In genomic region chr1:185203909-185204661, GRCm38 (mm10) we compare ENCODE assay signal across 8 mouse cellular contexts. TPM values are rescaled to one million over a fixed set of nuclear protein-coding genes. Genes with fewer than 3 reads are reported as not detected.
A peak's percentile ranks its signal among the peaks of the same experiment; 100 is the strongest.
DNase-seq lines count a peak whose midpoint lies in the region; ATAC-seq lines count a peak whose summit lies in the region.

Gene Rab3gap2 (plus strand): TSS chr1:185204117.

- H3K9ac ChIP-seq in heart, embryonic 14.5 days (ENCODE audit: low read length): peak within 1 kb of the TSS; percentile 97
- H3K9ac ChIP-seq in liver, embryonic 13.5 days: peak within 1 kb of the TSS; percentile 92
- peak within 1 kb of the TSS; percentile 93 for H3K9ac ChIP-seq in stomach, embryonic 16.5 days (ENCODE audit: low read length)

- H3K4me3 ChIP-seq in brown adipose tissue, adult 24 weeks (ENCODE audit: insufficient read depth, low read depth, low read length): peak within 1 kb of the TSS; percentile 90
- H3K4me3 ChIP-seq in heart, embryonic 14.5 days (ENCODE audit: control insufficient read depth in 1 of 2, insufficient read depth in 1 of 2, low read depth in 1 of 2, low read length in 2 of 2): peak within 1 kb of the TSS; percentile 60 to 96
- H3K4me3 ChIP-seq in liver, embryonic 13.5 days (replicated peaks): peak within 1 kb of the TSS; percentile 95
- peak within 1 kb of the TSS; percentile 91 for H3K4me3 ChIP-seq in stomach, embryonic 16.5 days (replicated peaks; ENCODE audit: low read length)

- ATAC-seq in heart, embryonic 14.5 days (ENCODE audit: insufficient number of reproducible peaks, insufficient read depth, low FRiP score, low read depth): peak; percentile 97
- peak; percentile 96 for ATAC-seq in liver, embryonic 13.5 days (ENCODE audit: low read depth)
- peak; percentile 98 for ATAC-seq in stomach, embryonic 16.5 days (ENCODE audit: insufficient read depth, low FRiP score)

- under 1% methylated on average over 55 of the region's 57 CpGs for WGBS in heart, embryonic 14.5 days
- WGBS in liver, embryonic 13.5 days (ENCODE audit: insufficient replicate concordance): under 1% methylated on average over 57 of the region's 57 CpGs
- WGBS in stomach, embryonic 16.5 days: under 1% methylated on average over 57 of the region's 57 CpGs

- peak within 1 kb of the TSS; percentile 90 for H3K27ac ChIP-seq in brown adipose tissue, adult 24 weeks (replicated peaks; ENCODE audit: low read depth, low read length)
- H3K27ac ChIP-seq in heart, embryonic 14.5 days (replicated peaks in 1 of 2; ENCODE audit: control insufficient read depth in 1 of 2, insufficient read depth in 1 of 2, low read depth in 2 of 2, low read length in 2 of 2): peak within 1 kb of the TSS; percentile 83 to 93
- H3K27ac ChIP-seq in liver, embryonic 13.5 days: peak within 1 kb of the TSS; percentile 86
- peak within 1 kb of the TSS; percentile 84 for H3K27ac ChIP-seq in stomach, embryonic 16.5 days (ENCODE audit: low read length)

- peak; percentile 99 for DNase-seq in CD4-positive, CD25-positive, alpha-beta regulatory T cell, adult 2 months (ENCODE audit: low read depth, low spot score)
- peak; percentile 97 for DNase-seq in fibroblast of lung, adult 2 months (ENCODE audit: low read depth)
- DNase-seq in kidney, postnatal 14 days: peak; percentile 99
- DNase-seq in liver, embryonic 13.5 days: peak; percentile 100
- peak; percentile 99 for DNase-seq in neural tube, embryonic 10.5 days (ENCODE audit: extremely low spot score, low spot score)

- H3K4me2 ChIP-seq in heart, embryonic 14.5 days (ENCODE audit: low read length): peak within 1 kb of the TSS; percentile 73
- H3K4me2 ChIP-seq in liver, embryonic 13.5 days: peak within 1 kb of the TSS; percentile 81
- peak within 1 kb of the TSS; percentile 77 for H3K4me2 ChIP-seq in stomach, embryonic 16.5 days (ENCODE audit: low read depth, low read length)

- H3K36me3 ChIP-seq in heart, embryonic 14.5 days (ENCODE audit: control insufficient read depth, insufficient read depth, low read length): peaks cover 7% of the 10 kb centered on the region
- no peaks in the 10 kb centered on the region for H3K36me3 ChIP-seq in liver, embryonic 13.5 days
- no peaks in the 10 kb centered on the region for H3K36me3 ChIP-seq in stomach, embryonic 16.5 days (ENCODE audit: control insufficient read depth, insufficient read depth, low read length)

- H3K27me3 ChIP-seq in heart, embryonic 14.5 days (ENCODE audit: control insufficient read depth, insufficient read depth, low read length): no peaks in the 10 kb centered on the region
- no peaks in the 10 kb centered on the region for H3K27me3 ChIP-seq in liver, embryonic 13.5 days
- no peaks in the 10 kb centered on the region for H3K27me3 ChIP-seq in stomach, embryonic 16.5 days (ENCODE audit: control insufficient read depth, insufficient read depth, low read length)

- H3K9me3 ChIP-seq in heart, embryonic 14.5 days (ENCODE audit: control insufficient read depth, low read length): no peaks in the 10 kb centered on the region
- H3K9me3 ChIP-seq in liver, embryonic 13.5 days (replicated peaks): no peaks in the 10 kb centered on the region
- H3K9me3 ChIP-seq in stomach, embryonic 16.5 days (replicated peaks; ENCODE audit: control insufficient read depth, low read length): no peaks in the 10 kb centered on the region

- H3K4me1 ChIP-seq in brown adipose tissue, adult 24 weeks (ENCODE audit: control insufficient read depth, insufficient read depth, insufficient read length, low read length): peaks cover 7% of the 10 kb centered on the region
- peaks cover 0 to 13% of the 10 kb centered on the region in 2 experiments; a peak in 2 of 4 replicates for H3K4me1 ChIP-seq in heart, embryonic 14.5 days (ENCODE audit: control insufficient read depth in 2 of 2, insufficient read depth in 2 of 2, low read length in 2 of 2)
- H3K4me1 ChIP-seq in liver, embryonic 13.5 days (replicated peaks): peaks cover 49% of the 10 kb centered on the region
- peaks cover 7% of the 10 kb centered on the region for H3K4me1 ChIP-seq in stomach, embryonic 16.5 days (ENCODE audit: control insufficient read depth, insufficient read depth, low read length)

RNA-seq across cellular contexts. Expression of gene Rab3gap2, which starts in this region (rescaled TPM):
- 13.0 and 13.5 TPM in 2 replicates for polyA plus RNA-seq in brown adipose tissue, adult 24 weeks (2012; ENCODE audit: insufficient read depth, insufficient read length, missing spikeins)
- polyA plus RNA-seq in heart, embryonic 14.5 days (2014; fragmentation: Nextera tagmentation; extraction: Ambion mirVana): 17.8 TPM in 2 replicates
- polyA plus RNA-seq in liver, embryonic 13.5 days (2015; fragmentation: Nextera tagmentation; extraction: Ambion mirVana): 12.2 and 15.2 TPM in 2 replicates
- polyA plus RNA-seq in stomach, embryonic 16.5 days (2015; fragmentation: Nextera tagmentation; extraction: Ambion mirVana): 24.0 and 24.9 TPM in 2 replicates

Comparison
In these comparisons a context has a peak if more than half of its experiments do, and no peak if none do; other contexts are left out.
1. Peak in every context shown above with its lines: DNase-seq, ATAC-seq, H3K4me3 ChIP-seq and H3K27ac ChIP-seq.